Mouse (Mus musculus): ENCODE data around the gene Rabep2.
"Not testable (repeated sequence)": the region's sequence is repeated elsewhere in the genome, so short reads cannot be mapped to it uniquely, and the experiment has no call there.

Rabep2 gene

GRCm38 (mm10) chr7:126463547-126463946 is 35.0 kb downstream of the Rabep2 start:
- no peak for DNase-seq (ENCODE audit: low read depth, low spot score)

- no peak for DNase-seq (ENCODE audit: low read depth, low spot score)
Observed at GRCm38 (mm10) chr7:126464121-126464520, 35.6 kb downstream of the Rabep2 start.

GRCm38 (mm10) chr7:126464836-126465235 is 36.3 kb downstream of the Rabep2 start:
- DNase-seq (ENCODE audit: low read depth, low spot score) = no peak

- peak; percentile 30 for DNase-seq (ENCODE audit: low read depth, low spot score)
Observed at GRCm38 (mm10) chr7:126465246-126466030, 36.9 kb downstream of the Rabep2 start.

GRCm38 (mm10) chr7:126466116-126466515 is 37.6 kb downstream of the Rabep2 start:
- DNase-seq (ENCODE audit: low read depth, low spot score) = no peak

GRCm38 (mm10) chr7:126466707-126467106 is 38.1 kb downstream of the Rabep2 start:
- DNase-seq (ENCODE audit: low read depth, low spot score) = no peak

GRCm38 (mm10) chr7:126467271-126467670 is 38.7 kb downstream of the Rabep2 start:
- peak; percentile 29 for DNase-seq (ENCODE audit: low read depth, low spot score)

GRCm38 (mm10) chr7:126467834-126468627 is 39.5 kb downstream of the Rabep2 start:
- no peak for DNase-seq (ENCODE audit: low read depth, low spot score)

GRCm38 (mm10) chr7:126470077-126470476 is 41.5 kb downstream of the Rabep2 start:
- no peak for DNase-seq (ENCODE audit: low read depth, low spot score)

- no peak for DNase-seq (ENCODE audit: low read depth, low spot score)
Observed at GRCm38 (mm10) chr7:126471361-126471760, 42.8 kb downstream of the Rabep2 start.

- no peak for DNase-seq (ENCODE audit: low read depth, low spot score)
Observed at GRCm38 (mm10) chr7:126471853-126472252, 43.3 kb downstream of the Rabep2 start.

GRCm38 (mm10) chr7:126472306-126472705 is 43.7 kb downstream of the Rabep2 start:
- no peak for DNase-seq (ENCODE audit: low read depth, low spot score)

GRCm38 (mm10) chr7:126472713-126473112 is 44.2 kb downstream of the Rabep2 start:
- no peak for DNase-seq (ENCODE audit: low read depth, low spot score)

GRCm38 (mm10) chr7:126473470-126474086 is 45.0 kb downstream of the Rabep2 start:
- no peak for DNase-seq (ENCODE audit: low read depth, low spot score)

- DNase-seq (ENCODE audit: low read depth, low spot score) = peak; percentile 31
Observed at GRCm38 (mm10) chr7:126474486-126474955, 46.0 kb downstream of the Rabep2 start.

GRCm38 (mm10) chr7:126474993-126475581 is 46.5 kb downstream of the Rabep2 start, which contains the start of gene Sh2b1:
Sh2b1 (minus strand) TSS chr7:126475424.
- DNase-seq (ENCODE audit: low read depth, low spot score) = peak; percentile 96

GRCm38 (mm10) chr7:126481699-126482098 is 53.1 kb downstream of the Rabep2 start:
- DNase-seq (ENCODE audit: low read depth, low spot score) = peak; percentile 12

GRCm38 (mm10) chr7:126482392-126482871 is 53.9 kb downstream of the Rabep2 start:
- DNase-seq (ENCODE audit: low read depth, low spot score) = peak; percentile 92

GRCm38 (mm10) chr7:126487052-126487483 is 58.5 kb downstream of the Rabep2 start, which contains the start of gene Tufm:
Tufm (plus strand) TSS chr7:126487361.
- peak; percentile 100 for DNase-seq (ENCODE audit: low read depth, low spot score)

GRCm38 (mm10) chr7:126487617-126488385 is 59.2 kb downstream of the Rabep2 start:
- DNase-seq (ENCODE audit: low read depth, low spot score) = not testable (repeated sequence)

- no peak for DNase-seq (ENCODE audit: low read depth, low spot score)
Observed at GRCm38 (mm10) chr7:126491005-126491404, 62.4 kb downstream of the Rabep2 start.

Data from brain, adult 2 months (tissue).